Mouse (Mus musculus): ENCODE results near the gene Man2a1. TPM values are rescaled to one million over a fixed set of nuclear protein-coding genes. Genes with fewer than 3 reads are reported as not detected.

The Man2a1 gene
- polyA plus RNA-seq, 1 experiment, result 1.2 TPM

GRCm38 (mm10) chr17:64681461-64681860, 80.9 kb downstream of the Man2a1 start:
- no peak overlapping the region for H3K4me3 ChIP-seq (replicated peaks)
- no peaks in the 10 kb centered on the region for H3K27me3 ChIP-seq (replicated peaks)
- no peaks in the 10 kb centered on the region for H3K4me1 ChIP-seq
- peaks cover 9% of the 10 kb centered on the region for H3K9me3 ChIP-seq
- TF ChIP-seq FLI1 (IDR thresholded peaks at IDR 0.05; ENCODE audit: low read length) (no peak), GATA1 (IDR thresholded peaks at IDR 0.05; ENCODE audit: borderline replicate concordance, low read length) (no peak)
- H3K36me3 ChIP-seq (replicated peaks; ENCODE audit: low read length), result peaks cover 65% of the 10 kb centered on the region

- H3K36me3 ChIP-seq (replicated peaks; ENCODE audit: low read length), result peaks cover 63% of the 10 kb centered on the region
- TF ChIP-seq FLI1 (IDR thresholded peaks at IDR 0.05; ENCODE audit: low read length) (no peak), GATA1 (IDR thresholded peaks at IDR 0.05; ENCODE audit: borderline replicate concordance, low read length) (no peak)
Measured at GRCm38 (mm10) chr17:64681927-64682326, 81.4 kb downstream of the Man2a1 start.

GRCm38 (mm10) chr17:64684088-64684487, 83.6 kb downstream of the Man2a1 start:
- H3K4me3 ChIP-seq (replicated peaks), result peak overlapping the region; percentile 53
- no peaks in the 10 kb centered on the region for H3K4me1 ChIP-seq
- no peaks in the 10 kb centered on the region for H3K27me3 ChIP-seq (replicated peaks)
- TF ChIP-seq GATA1 (IDR thresholded peaks at IDR 0.05; ENCODE audit: borderline replicate concordance, low read length) (no peak), FLI1 (IDR thresholded peaks at IDR 0.05; ENCODE audit: low read length) (no peak)
- H3K9me3 ChIP-seq, result peaks cover 9% of the 10 kb centered on the region
- H3K36me3 ChIP-seq (replicated peaks; ENCODE audit: low read length), result peaks cover 62% of the 10 kb centered on the region

More at GRCm38 (mm10) chr17:64681927-64682326, 81.4 kb downstream of the Man2a1 start:
- no peaks in the 10 kb centered on the region for H3K4me1 ChIP-seq
- no peak overlapping the region for H3K4me3 ChIP-seq (replicated peaks)
- no peaks in the 10 kb centered on the region for H3K27me3 ChIP-seq (replicated peaks)
- peaks cover 9% of the 10 kb centered on the region for H3K9me3 ChIP-seq

- no peak for TF ChIP-seq GATA1 (IDR thresholded peaks at IDR 0.05; ENCODE audit: borderline replicate concordance, low read length)
- TF ChIP-seq FLI1 (IDR thresholded peaks at IDR 0.05; ENCODE audit: low read length), result no peak
- Histone ChIP-seq H3K4me1 (no peaks in the 10 kb centered on the region), H3K9me3 (peaks cover 9% of the 10 kb centered on the region), H3K27me3 (replicated peaks) (no peaks in the 10 kb centered on the region), H3K4me3 (replicated peaks) (no peak overlapping the region), H3K36me3 (replicated peaks; ENCODE audit: low read length) (peaks cover 69% of the 10 kb centered on the region)
Measured at GRCm38 (mm10) chr17:64685216-64685903, 84.8 kb downstream of the Man2a1 start.

- TF ChIP-seq GATA1 (IDR thresholded peaks at IDR 0.05; ENCODE audit: borderline replicate concordance, low read length), result no peak
- TF ChIP-seq FLI1 (IDR thresholded peaks at IDR 0.05; ENCODE audit: low read length), result no peak
- H3K27me3 ChIP-seq (replicated peaks), result no peaks in the 10 kb centered on the region
- no peak overlapping the region for H3K4me3 ChIP-seq (replicated peaks)
- peaks cover 4% of the 10 kb centered on the region; the same call in 1 of the 2 replicates for H3K4me1 ChIP-seq
- peaks cover 2% of the 10 kb centered on the region; the same call in 1 of the 2 replicates for H3K9me3 ChIP-seq
- peaks cover 52% of the 10 kb centered on the region for H3K36me3 ChIP-seq (replicated peaks; ENCODE audit: low read length)
Measured at GRCm38 (mm10) chr17:64689614-64690013, 89.1 kb downstream of the Man2a1 start.

GRCm38 (mm10) chr17:64697277-64697831, 96.8 kb downstream of the Man2a1 start:
- Histone ChIP-seq H3K9me3 (no peaks in the 10 kb centered on the region), H3K27me3 (replicated peaks) (no peaks in the 10 kb centered on the region), H3K4me1 (peaks cover 4% of the 10 kb centered on the region; the same call in 1 of the 2 replicates), H3K36me3 (replicated peaks; ENCODE audit: low read length) (peaks cover 18% of the 10 kb centered on the region), H3K4me3 (replicated peaks) (no peak overlapping the region)
- no peak for TF ChIP-seq GATA1 (IDR thresholded peaks at IDR 0.05; ENCODE audit: borderline replicate concordance, low read length)
- TF ChIP-seq FLI1 (IDR thresholded peaks at IDR 0.05; ENCODE audit: low read length), result no peak

- H3K4me3 ChIP-seq (replicated peaks), result no peak overlapping the region
- peaks cover 18% of the 10 kb centered on the region for H3K36me3 ChIP-seq (replicated peaks; ENCODE audit: low read length)
- TF ChIP-seq GATA1 (IDR thresholded peaks at IDR 0.05; ENCODE audit: borderline replicate concordance, low read length) (no peak), FLI1 (IDR thresholded peaks at IDR 0.05; ENCODE audit: low read length) (no peak)
- peaks cover 9% of the 10 kb centered on the region for H3K4me1 ChIP-seq
- H3K9me3 ChIP-seq, result no peaks in the 10 kb centered on the region
- no peaks in the 10 kb centered on the region for H3K27me3 ChIP-seq (replicated peaks)
Measured at GRCm38 (mm10) chr17:64698516-64698915, 98.0 kb downstream of the Man2a1 start.

GRCm38 (mm10) chr17:64703649-64704230, 103.2 kb downstream of the Man2a1 start:
- TF ChIP-seq GATA1 (IDR thresholded peaks at IDR 0.05; ENCODE audit: borderline replicate concordance, low read length) (no peak), FLI1 (IDR thresholded peaks at IDR 0.05; ENCODE audit: low read length) (no peak)
- H3K27me3 ChIP-seq (replicated peaks), result no peaks in the 10 kb centered on the region
- H3K4me1 ChIP-seq, result peaks cover 7% of the 10 kb centered on the region
- peaks cover 10% of the 10 kb centered on the region for H3K36me3 ChIP-seq (replicated peaks; ENCODE audit: low read length)
- H3K9me3 ChIP-seq, result no peaks in the 10 kb centered on the region
- H3K4me3 ChIP-seq (replicated peaks), result peak overlapping the region; percentile 76

GRCm38 (mm10) chr17:64707529-64707928, 107.0 kb downstream of the Man2a1 start:
- Histone ChIP-seq H3K4me3 (replicated peaks) (no peak overlapping the region), H3K4me1 (peaks cover 7% of the 10 kb centered on the region), H3K9me3 (no peaks in the 10 kb centered on the region), H3K27me3 (replicated peaks) (no peaks in the 10 kb centered on the region), H3K36me3 (replicated peaks; ENCODE audit: low read length) (peaks cover 19% of the 10 kb centered on the region)
- no peak for TF ChIP-seq FLI1 (IDR thresholded peaks at IDR 0.05; ENCODE audit: low read length)
- TF ChIP-seq GATA1 (IDR thresholded peaks at IDR 0.05; ENCODE audit: borderline replicate concordance, low read length), result no peak

- TF ChIP-seq GATA1 (IDR thresholded peaks at IDR 0.05; ENCODE audit: borderline replicate concordance, low read length), result no peak
- TF ChIP-seq FLI1 (IDR thresholded peaks at IDR 0.05; ENCODE audit: low read length), result no peak
- peaks cover 31% of the 10 kb centered on the region for H3K4me1 ChIP-seq
- H3K36me3 ChIP-seq (replicated peaks; ENCODE audit: low read length), result peaks cover 56% of the 10 kb centered on the region
- H3K27me3 ChIP-seq (replicated peaks), result no peaks in the 10 kb centered on the region
- H3K4me3 ChIP-seq (replicated peaks), result no peak overlapping the region
- H3K9me3 ChIP-seq, result no peaks in the 10 kb centered on the region
Measured at GRCm38 (mm10) chr17:64716318-64716717, 115.8 kb downstream of the Man2a1 start.

Measured in megakaryocyte, embryonic 14.5 days (primary cell).